Mouse (Mus musculus): ENCODE measurements around the gene Avl9. TPM values are rescaled to one million over a fixed set of nuclear protein-coding genes. Genes with fewer than 3 reads are reported as not detected.

Avl9 gene
- total and polyA plus RNA-seq, 2 experiments from 2014 or later, result 4.0 to 5.3 TPM

GRCm38 (mm10) chr6:56796232-56796631 is 81.5 kb downstream of the Avl9 start:
- 2% methylated on average over 8 of the region's 8 CpGs for WGBS
- H3K4me1 ChIP-seq (ENCODE audit: control insufficient read depth, insufficient read depth), result peaks cover 25% of the 10 kb centered on the region

GRCm38 (mm10) chr6:56796668-56797141 is 82.0 kb downstream of the Avl9 start:
- H3K27ac ChIP-seq (ENCODE audit: low read depth), result peak overlapping the region; percentile 99
- peak overlapping the region; percentile 85 for H3K4me2 ChIP-seq (ENCODE audit: low read depth, low read length)
- H3K36me3 ChIP-seq (replicated peaks; ENCODE audit: control insufficient read depth, insufficient read depth, low read length), result no peaks in the 10 kb centered on the region
- H3K27me3 ChIP-seq (ENCODE audit: control insufficient read depth, insufficient read depth, low read length), result no peaks in the 10 kb centered on the region
- TF ChIP-seq CTCF (IDR thresholded peaks at IDR 0.05; ENCODE audit: low read depth) (no peak), EP300 (IDR thresholded peaks at IDR 0.05; ENCODE audit: low read depth) (no peak)
- under 1% methylated on average over 16 of the region's 16 CpGs for WGBS
- H3K9ac ChIP-seq (replicated peaks; ENCODE audit: low read depth, low read length), result peak overlapping the region; percentile 96
- H3K9me3 ChIP-seq (replicated peaks; ENCODE audit: control insufficient read depth, low read length), result no peaks in the 10 kb centered on the region
- peak; percentile 22; the same call in 1 of the 2 replicates for ATAC-seq (ENCODE audit: insufficient read depth, low read depth)
- DNase-seq (ENCODE audit: low spot score), result peak; percentile 80
- H3K4me1 ChIP-seq (ENCODE audit: control insufficient read depth, insufficient read depth), result peaks cover 25% of the 10 kb centered on the region
- H3K4me3 ChIP-seq (ENCODE audit: low read depth, low read length), result peak overlapping the region; percentile 82

More at GRCm38 (mm10) chr6:56796232-56796631, 81.5 kb downstream of the Avl9 start:
- no peak for DNase-seq (ENCODE audit: low spot score)
- TF ChIP-seq CTCF (IDR thresholded peaks at IDR 0.05; ENCODE audit: low read depth) (no peak), EP300 (IDR thresholded peaks at IDR 0.05; ENCODE audit: low read depth) (no peak)
- Histone ChIP-seq H3K4me2 (ENCODE audit: low read depth, low read length) (peak overlapping the region; percentile 85), H3K27ac (ENCODE audit: low read depth) (peak overlapping the region; percentile 99), H3K9me3 (replicated peaks; ENCODE audit: control insufficient read depth, low read length) (no peaks in the 10 kb centered on the region), H3K9ac (replicated peaks; ENCODE audit: low read depth, low read length) (peak overlapping the region; percentile 96), H3K36me3 (replicated peaks; ENCODE audit: control insufficient read depth, insufficient read depth, low read length) (no peaks in the 10 kb centered on the region), H3K4me3 (ENCODE audit: low read depth, low read length) (peak overlapping the region; percentile 82), H3K27me3 (ENCODE audit: control insufficient read depth, insufficient read depth, low read length) (no peaks in the 10 kb centered on the region)
- ATAC-seq (ENCODE audit: insufficient read depth, low read depth), result no peak

- Histone ChIP-seq H3K27me3 (ENCODE audit: control insufficient read depth, insufficient read depth, low read length) (no peaks in the 10 kb centered on the region), H3K9ac (replicated peaks; ENCODE audit: low read depth, low read length) (peak within 1 kb of the TSS; percentile 96), H3K4me1 (ENCODE audit: control insufficient read depth, insufficient read depth) (peaks cover 25% of the 10 kb centered on the region), H3K4me3 (ENCODE audit: low read depth, low read length) (peak within 1 kb of the TSS; percentile 82), H3K9me3 (replicated peaks; ENCODE audit: control insufficient read depth, low read length) (no peaks in the 10 kb centered on the region), H3K4me2 (ENCODE audit: low read depth, low read length) (peak within 1 kb of the TSS; percentile 85), H3K36me3 (replicated peaks; ENCODE audit: control insufficient read depth, insufficient read depth, low read length) (no peaks in the 10 kb centered on the region), H3K27ac (ENCODE audit: low read depth) (peak within 1 kb of the TSS; percentile 99)
- TF ChIP-seq EP300 (IDR thresholded peaks at IDR 0.05; ENCODE audit: low read depth), result peak; percentile 81; the same call in 1 of the 2 replicates
- TF ChIP-seq CTCF (IDR thresholded peaks at IDR 0.05; ENCODE audit: low read depth), result no peak
- ATAC-seq (ENCODE audit: insufficient read depth, low read depth) (peak; percentile 92), DNase-seq (ENCODE audit: low spot score) (peak; percentile 95)
- WGBS, result under 1% methylated on average over 87 of the region's 98 CpGs
Measured at GRCm38 (mm10) chr6:56797311-56798151, 82.8 kb downstream of the Avl9 start, which contains the start of gene Kbtbd2. Gene Kbtbd2 (minus strand): TSS chr6:56797813.

- DNase-seq (ENCODE audit: low spot score) (peak; percentile 23), ATAC-seq (ENCODE audit: insufficient read depth, low read depth) (no peak)
- Histone ChIP-seq H3K4me2 (ENCODE audit: low read depth, low read length) (peak overlapping the region; percentile 85), H3K4me1 (ENCODE audit: control insufficient read depth, insufficient read depth) (peaks cover 23% of the 10 kb centered on the region), H3K9me3 (replicated peaks; ENCODE audit: control insufficient read depth, low read length) (no peaks in the 10 kb centered on the region), H3K27ac (ENCODE audit: low read depth) (peak overlapping the region; percentile 99), H3K27me3 (ENCODE audit: control insufficient read depth, insufficient read depth, low read length) (no peaks in the 10 kb centered on the region), H3K36me3 (replicated peaks; ENCODE audit: control insufficient read depth, insufficient read depth, low read length) (no peaks in the 10 kb centered on the region), H3K9ac (replicated peaks; ENCODE audit: low read depth, low read length) (peak overlapping the region; percentile 96), H3K4me3 (ENCODE audit: low read depth, low read length) (peak overlapping the region; percentile 82)
- 9% methylated on average over 8 of the region's 8 CpGs for WGBS
- TF ChIP-seq EP300 (IDR thresholded peaks at IDR 0.05; ENCODE audit: low read depth), result no peak
- TF ChIP-seq CTCF (IDR thresholded peaks at IDR 0.05; ENCODE audit: low read depth), result no peak
Measured at GRCm38 (mm10) chr6:56798152-56798465, 83.4 kb downstream of the Avl9 start.

GRCm38 (mm10) chr6:56805026-56805425 is 90.3 kb downstream of the Avl9 start:
- Histone ChIP-seq H3K27ac (ENCODE audit: low read depth) (no peak overlapping the region), H3K4me3 (ENCODE audit: low read depth, low read length) (no peak overlapping the region), H3K9ac (replicated peaks; ENCODE audit: low read depth, low read length) (no peak overlapping the region), H3K4me2 (ENCODE audit: low read depth, low read length) (no peak overlapping the region), H3K27me3 (ENCODE audit: control insufficient read depth, insufficient read depth, low read length) (no peaks in the 10 kb centered on the region), H3K4me1 (ENCODE audit: control insufficient read depth, insufficient read depth) (no peaks in the 10 kb centered on the region), H3K36me3 (replicated peaks; ENCODE audit: control insufficient read depth, insufficient read depth, low read length) (no peaks in the 10 kb centered on the region), H3K9me3 (replicated peaks; ENCODE audit: control insufficient read depth, low read length) (no peaks in the 10 kb centered on the region)
- DNase-seq (ENCODE audit: low spot score) (no peak), ATAC-seq (ENCODE audit: insufficient read depth, low read depth) (no peak)
- no peak for TF ChIP-seq EP300 (IDR thresholded peaks at IDR 0.05; ENCODE audit: low read depth)
- TF ChIP-seq CTCF (IDR thresholded peaks at IDR 0.05; ENCODE audit: low read depth), result no peak
- 80% methylated on average over 4 of the region's 4 CpGs for WGBS

All from heart, postnatal 0 days (tissue).